Mouse (Mus musculus): ENCODE measurements around the gene Bsn. TPM values are rescaled to one million over a fixed set of nuclear protein-coding genes. Genes with fewer than 3 reads are reported as not detected.

Bsn gene
- total RNA-seq, 2 experiments from 2014 or later: 2.3 to 7.4 TPM

GRCm38 (mm10) chr9:108106090-108106489 is 84.1 kb downstream of the Bsn start:
- ATAC-seq (replicated peaks; ENCODE audit: low FRiP score, low TSS enrichment, poor library complexity, severe bottlenecking): no peak

GRCm38 (mm10) chr9:108105549-108105863 is 84.7 kb downstream of the Bsn start:
- ATAC-seq (replicated peaks; ENCODE audit: low FRiP score, low TSS enrichment, poor library complexity, severe bottlenecking): peak; percentile 17; the same call in 1 of the 2 replicates

- ATAC-seq (replicated peaks; ENCODE audit: low FRiP score, low TSS enrichment, poor library complexity, severe bottlenecking): peak; percentile 80
Measured at GRCm38 (mm10) chr9:108104766-108105548, 85.2 kb downstream of the Bsn start.

GRCm38 (mm10) chr9:108099619-108100018 is 90.6 kb downstream of the Bsn start:
- ATAC-seq (replicated peaks; ENCODE audit: low FRiP score, low TSS enrichment, poor library complexity, severe bottlenecking): no peak

- no peak for ATAC-seq (replicated peaks; ENCODE audit: low FRiP score, low TSS enrichment, poor library complexity, severe bottlenecking)
Measured at GRCm38 (mm10) chr9:108095949-108096712, 94.1 kb downstream of the Bsn start.

GRCm38 (mm10) chr9:108095518-108095917 is 94.7 kb downstream of the Bsn start:
- ATAC-seq (replicated peaks; ENCODE audit: low FRiP score, low TSS enrichment, poor library complexity, severe bottlenecking): peak; percentile 16

- peak; percentile 79 for ATAC-seq (replicated peaks; ENCODE audit: low FRiP score, low TSS enrichment, poor library complexity, severe bottlenecking)
Measured at GRCm38 (mm10) chr9:108094998-108095411, 95.2 kb downstream of the Bsn start.

- peak; percentile 72 for ATAC-seq (replicated peaks; ENCODE audit: low FRiP score, low TSS enrichment, poor library complexity, severe bottlenecking)
Measured at GRCm38 (mm10) chr9:108094184-108094941, 95.8 kb downstream of the Bsn start, which contains the start of gene Apeh. Apeh (minus strand) TSS chr9:108094606.

GRCm38 (mm10) chr9:108093586-108093985 is 96.6 kb downstream of the Bsn start:
- ATAC-seq (replicated peaks; ENCODE audit: low FRiP score, low TSS enrichment, poor library complexity, severe bottlenecking): no peak

GRCm38 (mm10) chr9:108090611-108091120 is 99.5 kb downstream of the Bsn start:
- ATAC-seq (replicated peaks; ENCODE audit: low FRiP score, low TSS enrichment, poor library complexity, severe bottlenecking): no peak

- ATAC-seq (replicated peaks; ENCODE audit: low FRiP score, low TSS enrichment, poor library complexity, severe bottlenecking): no peak
Measured at GRCm38 (mm10) chr9:108085261-108085660, 104.9 kb downstream of the Bsn start.

GRCm38 (mm10) chr9:108083561-108083960 is 106.6 kb downstream of the Bsn start:
- peak; percentile 7 for ATAC-seq (replicated peaks; ENCODE audit: low FRiP score, low TSS enrichment, poor library complexity, severe bottlenecking)

- ATAC-seq (replicated peaks; ENCODE audit: low FRiP score, low TSS enrichment, poor library complexity, severe bottlenecking): peak; percentile 53
Measured at GRCm38 (mm10) chr9:108082988-108083431, 107.2 kb downstream of the Bsn start, which contains the start of gene Rnf123. Rnf123 (minus strand) TSS chr9:108083346.

GRCm38 (mm10) chr9:108082549-108082948 is 107.6 kb downstream of the Bsn start:
- ATAC-seq (replicated peaks; ENCODE audit: low FRiP score, low TSS enrichment, poor library complexity, severe bottlenecking): no peak

GRCm38 (mm10) chr9:108080168-108080567 is 110.0 kb downstream of the Bsn start, which contains the start of gene Mst1:
Mst1 (plus strand) TSS chr9:108080436.
- ATAC-seq (replicated peaks; ENCODE audit: low FRiP score, low TSS enrichment, poor library complexity, severe bottlenecking): peak; percentile 30

- no peak for ATAC-seq (replicated peaks; ENCODE audit: low FRiP score, low TSS enrichment, poor library complexity, severe bottlenecking)
Measured at GRCm38 (mm10) chr9:108073141-108073930, 116.8 kb downstream of the Bsn start.

- ATAC-seq (replicated peaks; ENCODE audit: low FRiP score, low TSS enrichment, poor library complexity, severe bottlenecking): no peak
Measured at GRCm38 (mm10) chr9:108072481-108072924, 117.7 kb downstream of the Bsn start.

- no peak for ATAC-seq (replicated peaks; ENCODE audit: low FRiP score, low TSS enrichment, poor library complexity, severe bottlenecking)
Measured at GRCm38 (mm10) chr9:108071801-108072200, 118.4 kb downstream of the Bsn start.

GRCm38 (mm10) chr9:108069529-108069928 is 120.7 kb downstream of the Bsn start:
- no peak for ATAC-seq (replicated peaks; ENCODE audit: low FRiP score, low TSS enrichment, poor library complexity, severe bottlenecking)

Data from megakaryocyte-erythroid progenitor cell, adult 5-6 weeks (primary cell).